Mouse (Mus musculus): Measurements from ENCODE around the gene Nr2f2. TPM values are rescaled to one million over a fixed set of nuclear protein-coding genes. Genes with fewer than 3 reads are reported as not detected.

Nr2f2 gene
- polyA plus RNA-seq, 1 experiment from 2014 or later: 162 TPM

DNA sequence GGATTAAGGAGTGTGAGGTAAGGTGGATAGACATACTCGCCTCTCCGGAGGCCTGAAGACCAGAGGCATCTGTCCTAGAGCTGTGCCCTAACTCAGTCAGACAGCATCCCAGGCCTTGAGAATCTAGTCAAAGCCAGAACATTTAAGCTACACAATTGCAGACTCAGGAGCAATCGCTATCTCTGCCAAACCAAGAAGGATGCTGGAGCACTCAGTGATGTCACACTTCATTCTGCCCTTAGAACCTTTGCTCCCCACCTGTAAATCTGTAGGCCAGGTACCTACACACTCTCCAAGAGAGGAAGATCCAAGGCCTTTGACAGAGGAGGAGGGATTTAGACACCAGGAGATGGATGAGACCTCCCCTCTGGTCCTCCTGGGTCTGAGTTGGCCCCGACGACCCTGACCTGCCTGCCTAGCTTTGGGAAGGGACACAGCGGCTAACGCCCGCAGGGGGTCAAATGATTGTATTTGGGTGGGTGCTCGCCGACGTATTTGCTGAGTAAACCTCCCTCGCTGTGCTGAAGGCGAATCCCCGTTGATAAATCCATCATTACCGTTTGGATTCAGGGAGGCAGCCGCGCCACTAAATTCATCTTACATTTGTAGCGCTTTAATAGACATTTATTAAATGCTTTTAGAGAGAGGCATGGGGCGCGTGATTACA is 19.5 kb downstream of the Nr2f2 start:
- Histone ChIP-seq H3K27me3 (peaks cover 77% of the 10 kb centered on the region), H3K9me3 (no peaks in the 10 kb centered on the region), H3K9ac (peak overlapping the region; percentile 92), H3K4me1 (peaks cover 69% of the 10 kb centered on the region), H3K4me3 (replicated peaks) (peak overlapping the region; percentile 66), H3K36me3 (replicated peaks) (no peaks in the 10 kb centered on the region), H3K4me2 (peak overlapping the region; percentile 88), H3K27ac (peak overlapping the region; percentile 98)
- WGBS: 4% methylated on average over 20 of the region's 20 CpGs
- no peak for ATAC-seq (ENCODE audit: low FRiP score)

DNA sequence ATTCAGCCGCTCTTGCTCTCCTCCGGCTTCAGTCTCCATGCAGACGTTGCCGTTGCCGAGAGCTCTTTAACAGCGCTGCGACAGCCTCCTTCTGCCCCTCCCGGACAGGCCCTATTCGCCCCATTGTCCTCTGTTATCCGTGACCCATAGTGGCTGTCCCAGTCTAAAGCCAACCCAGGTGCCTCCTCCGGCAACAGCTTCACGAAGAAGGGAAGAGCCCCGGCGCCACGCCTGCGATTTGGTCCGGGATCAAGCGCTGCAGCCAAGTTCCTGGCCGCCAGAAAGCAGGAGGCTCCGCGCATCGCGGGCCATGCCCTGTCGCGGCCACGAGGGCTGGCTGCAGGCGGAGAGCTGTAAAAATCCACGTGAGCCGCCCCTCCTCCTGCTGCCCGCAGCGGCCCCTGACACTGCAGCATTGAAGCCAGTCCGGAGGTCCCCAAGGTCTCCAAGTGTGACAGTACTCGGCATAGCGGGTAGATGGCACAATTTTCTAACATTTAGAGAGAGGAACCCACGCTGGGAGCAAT is 20.5 kb downstream of the Nr2f2 start:
- Histone ChIP-seq H3K9ac (peak overlapping the region; percentile 92), H3K9me3 (no peaks in the 10 kb centered on the region), H3K4me2 (peak overlapping the region; percentile 88), H3K27me3 (peaks cover 82% of the 10 kb centered on the region), H3K27ac (peak overlapping the region; percentile 98), H3K4me1 (peaks cover 68% of the 10 kb centered on the region), H3K36me3 (replicated peaks) (no peaks in the 10 kb centered on the region), H3K4me3 (replicated peaks) (peak overlapping the region; percentile 38)
- WGBS: under 1% methylated on average over 35 of the region's 35 CpGs
- peak; percentile 55 for ATAC-seq (ENCODE audit: low FRiP score)

DNA sequence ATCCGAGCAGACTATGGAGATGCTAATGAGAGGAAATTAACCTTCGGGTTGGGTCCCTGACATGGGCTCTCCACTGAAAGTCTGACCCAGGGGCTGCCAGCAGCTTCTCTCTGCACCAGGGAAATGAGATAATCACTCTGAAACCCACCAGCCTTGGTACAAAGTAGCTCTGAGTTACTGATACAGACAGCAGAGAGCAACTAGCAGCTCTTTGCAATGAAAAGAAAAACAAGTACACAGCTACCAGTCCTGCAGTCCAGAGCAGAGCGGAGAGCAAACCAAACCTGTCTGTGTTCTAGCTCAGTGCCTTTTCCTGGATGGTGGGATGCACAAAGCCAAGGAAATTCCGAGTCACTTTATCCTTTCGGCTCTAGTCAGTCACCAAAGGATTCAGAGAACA is 23.1 kb downstream of the Nr2f2 start:
- Histone ChIP-seq H3K4me3 (replicated peaks) (peak overlapping the region; percentile 15), H3K36me3 (replicated peaks) (no peaks in the 10 kb centered on the region), H3K4me1 (peaks cover 61% of the 10 kb centered on the region), H3K9me3 (no peaks in the 10 kb centered on the region), H3K27ac (peak overlapping the region; percentile 82), H3K27me3 (peaks cover 90% of the 10 kb centered on the region), H3K9ac (peak overlapping the region; percentile 45), H3K4me2 (peak overlapping the region; percentile 88)
- peak; percentile 8; the same call in 1 of the 2 replicates for ATAC-seq (ENCODE audit: low FRiP score)
- 11% methylated on average over 5 of the region's 5 CpGs for WGBS

DNA sequence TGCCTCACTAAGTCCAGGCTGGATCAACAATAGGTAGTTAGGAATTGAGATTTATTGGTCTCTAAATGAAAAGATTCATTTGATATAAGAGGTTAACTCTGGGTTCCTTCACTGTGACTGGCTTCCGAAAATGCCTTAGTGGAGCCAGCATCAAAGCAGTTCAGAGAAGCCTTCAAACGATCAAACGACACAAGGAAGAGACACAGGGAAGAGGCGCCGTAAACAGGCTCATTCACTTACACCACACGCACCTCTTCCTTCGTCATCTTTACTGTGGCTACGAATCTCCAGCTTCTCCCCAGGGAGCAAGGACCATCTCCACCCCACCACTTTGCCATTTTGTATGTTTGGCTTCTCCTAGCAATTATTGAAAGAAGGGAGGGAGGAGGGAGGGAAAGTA is 23.8 kb downstream of the Nr2f2 start:
- Histone ChIP-seq H3K36me3 (replicated peaks) (no peaks in the 10 kb centered on the region), H3K27me3 (peaks cover 90% of the 10 kb centered on the region), H3K4me2 (peak overlapping the region; percentile 88), H3K27ac (peak overlapping the region; percentile 82), H3K9ac (peak overlapping the region; percentile 45), H3K9me3 (no peaks in the 10 kb centered on the region), H3K4me1 (peaks cover 61% of the 10 kb centered on the region), H3K4me3 (replicated peaks) (peak overlapping the region; percentile 17; the same call in 1 of the 2 replicates)
- ATAC-seq (ENCODE audit: low FRiP score): no peak
- 6% methylated on average over 8 of the region's 8 CpGs for WGBS

DNA sequence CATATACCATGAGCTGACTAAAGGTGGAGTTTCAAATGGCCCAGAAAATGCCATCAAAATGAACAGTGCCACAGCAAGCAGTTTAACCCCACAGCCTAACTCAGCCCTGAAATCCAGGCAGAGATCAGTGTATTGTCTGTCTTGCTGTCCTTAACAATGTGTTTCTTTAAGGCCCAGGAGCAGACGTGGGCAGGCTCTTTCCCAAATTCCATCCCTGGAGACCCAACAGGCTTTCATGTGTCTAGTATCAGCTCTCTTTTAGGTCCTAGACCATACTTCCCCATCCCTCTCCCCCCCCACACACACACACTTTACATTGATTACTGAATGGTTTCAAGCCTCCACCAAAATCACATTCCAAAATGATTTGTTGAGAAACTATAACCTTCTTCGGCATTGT is 24.5 kb downstream of the Nr2f2 start:
- WGBS: 13% methylated on average over 2 of the region's 2 CpGs
- no peaks in the 10 kb centered on the region for H3K9me3 ChIP-seq
- H3K4me2 ChIP-seq: 0 out of 2 replicates have a peak overlapping the region, but pooled peaks have one; percentile 8
- peaks cover 89% of the 10 kb centered on the region for H3K27me3 ChIP-seq
- peaks cover 60% of the 10 kb centered on the region for H3K4me1 ChIP-seq
- no peaks in the 10 kb centered on the region for H3K36me3 ChIP-seq (replicated peaks)
- no peak overlapping the region for H3K9ac ChIP-seq
- no peak overlapping the region for H3K4me3 ChIP-seq (replicated peaks)
- peak overlapping the region; percentile 68 for H3K27ac ChIP-seq
- no peak for ATAC-seq (ENCODE audit: low FRiP score)

DNA sequence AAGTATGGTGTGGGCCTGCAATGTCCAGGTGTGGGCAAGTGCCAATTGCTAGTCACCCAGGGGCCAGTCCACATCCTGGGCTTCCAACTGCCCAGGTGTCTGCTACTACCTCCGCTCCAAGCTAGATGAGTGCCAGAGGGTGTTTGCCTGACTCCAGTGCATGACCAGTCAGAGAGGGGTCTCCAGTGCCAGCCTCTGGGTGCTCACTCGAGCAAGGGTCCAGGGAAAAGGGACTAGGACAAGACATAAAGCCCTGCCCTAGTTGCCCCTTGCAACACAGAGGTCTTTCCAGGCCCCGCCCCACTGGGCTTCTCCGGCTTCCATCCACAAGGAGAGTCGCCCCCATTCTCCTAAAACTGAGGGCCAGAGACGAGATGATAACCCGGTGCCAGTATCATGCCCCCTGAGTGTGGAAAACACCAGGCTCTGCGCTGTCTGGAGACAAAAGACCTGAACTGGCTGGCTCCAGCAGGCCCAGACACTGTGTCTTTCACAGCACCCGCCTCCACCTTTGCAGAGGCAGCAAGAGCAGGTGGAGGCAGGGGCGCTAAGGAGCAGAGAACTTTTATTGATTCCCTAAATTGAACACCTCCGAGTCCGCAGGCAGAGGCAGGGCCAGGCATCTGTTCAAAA is 26.4 kb downstream of the Nr2f2 start:
- Histone ChIP-seq H3K4me2 (0 out of 2 replicates have a peak overlapping the region, but pooled peaks have one; percentile 6), H3K27ac (peak overlapping the region; percentile 66), H3K9ac (peak overlapping the region; percentile 1; the same call in 1 of the 2 replicates), H3K4me1 (peaks cover 47% of the 10 kb centered on the region), H3K27me3 (peaks cover 89% of the 10 kb centered on the region), H3K9me3 (no peaks in the 10 kb centered on the region), H3K4me3 (replicated peaks) (no peak overlapping the region), H3K36me3 (replicated peaks) (no peaks in the 10 kb centered on the region)
- WGBS: 17% methylated on average over 12 of the region's 12 CpGs
- ATAC-seq (ENCODE audit: low FRiP score): no peak

DNA sequence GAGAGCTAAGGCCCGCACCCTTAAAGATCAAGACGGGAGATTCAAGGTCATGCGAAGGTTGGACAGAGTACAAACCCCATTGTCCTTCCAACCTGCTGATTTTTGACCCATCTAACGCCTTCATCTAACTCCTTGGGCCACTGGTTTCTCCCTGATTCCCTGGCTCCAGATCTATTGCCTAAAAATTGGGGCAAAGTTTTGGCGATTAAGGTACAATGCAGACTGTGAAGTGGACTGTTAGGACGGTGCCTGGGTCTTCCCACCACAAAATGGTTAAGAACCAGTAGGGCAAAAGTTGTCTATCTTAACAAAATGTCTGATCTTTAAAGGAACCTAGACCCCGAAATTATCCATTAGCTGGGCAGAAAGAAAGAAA is 28.3 kb downstream of the Nr2f2 start:
- no peak for ATAC-seq (ENCODE audit: low FRiP score)
- Histone ChIP-seq H3K27ac (peak overlapping the region; percentile 93), H3K4me2 (peak overlapping the region; percentile 66), H3K27me3 (peaks cover 90% of the 10 kb centered on the region), H3K36me3 (replicated peaks) (no peaks in the 10 kb centered on the region), H3K4me1 (peaks cover 38% of the 10 kb centered on the region), H3K4me3 (replicated peaks) (peak overlapping the region; percentile 41; the same call in 1 of the 2 replicates), H3K9ac (0 out of 2 replicates have a peak overlapping the region, but pooled peaks have one; percentile 63), H3K9me3 (no peaks in the 10 kb centered on the region)
- WGBS: 7% methylated on average over 7 of the region's 7 CpGs

DNA sequence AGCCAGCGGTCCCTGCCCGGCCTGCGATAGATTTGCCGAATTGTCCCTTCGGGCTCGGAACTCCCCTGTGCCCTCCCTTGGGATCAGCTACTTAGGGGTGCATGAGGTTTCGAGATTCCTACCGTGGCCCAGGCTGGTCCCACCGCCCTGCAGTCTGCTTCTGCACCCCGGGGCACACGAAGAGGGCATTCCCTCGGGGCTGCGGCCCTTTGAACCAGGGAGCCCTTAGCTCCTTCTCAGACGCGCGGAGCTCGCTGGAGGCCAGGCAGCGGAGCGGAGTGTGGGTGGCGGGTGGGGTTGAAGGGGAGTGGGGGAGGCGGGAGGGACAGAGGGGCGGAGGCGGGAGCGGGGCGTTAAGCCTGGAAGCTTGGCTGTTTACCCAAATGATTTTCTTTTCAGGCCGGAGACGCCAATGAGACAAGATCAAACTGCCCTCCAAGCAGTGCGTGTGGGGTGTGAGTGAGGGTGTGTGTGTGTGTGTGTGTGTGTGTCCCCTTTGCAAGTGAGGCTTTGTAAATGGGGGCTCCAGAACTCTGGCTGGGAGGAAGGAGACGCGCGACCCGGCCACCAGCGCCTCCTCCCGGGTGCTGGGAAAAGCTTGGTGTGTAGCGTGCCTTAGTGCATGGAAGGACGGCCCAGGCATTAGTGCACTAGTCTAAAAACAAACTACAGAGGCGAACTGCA is 28.8 kb downstream of the Nr2f2 start:
- peak overlapping the region; percentile 93 for H3K27ac ChIP-seq
- no peaks in the 10 kb centered on the region for H3K36me3 ChIP-seq (replicated peaks)
- H3K27me3 ChIP-seq: peaks cover 90% of the 10 kb centered on the region
- peaks cover 39% of the 10 kb centered on the region for H3K4me1 ChIP-seq
- peak; percentile 79 for ATAC-seq (ENCODE audit: low FRiP score)
- H3K9me3 ChIP-seq: no peaks in the 10 kb centered on the region
- peak overlapping the region; percentile 41 for H3K4me3 ChIP-seq (replicated peaks)
- peak overlapping the region; percentile 63 for H3K9ac ChIP-seq
- 1% methylated on average over 35 of the region's 37 CpGs for WGBS
- H3K4me2 ChIP-seq: peak overlapping the region; percentile 66

DNA sequence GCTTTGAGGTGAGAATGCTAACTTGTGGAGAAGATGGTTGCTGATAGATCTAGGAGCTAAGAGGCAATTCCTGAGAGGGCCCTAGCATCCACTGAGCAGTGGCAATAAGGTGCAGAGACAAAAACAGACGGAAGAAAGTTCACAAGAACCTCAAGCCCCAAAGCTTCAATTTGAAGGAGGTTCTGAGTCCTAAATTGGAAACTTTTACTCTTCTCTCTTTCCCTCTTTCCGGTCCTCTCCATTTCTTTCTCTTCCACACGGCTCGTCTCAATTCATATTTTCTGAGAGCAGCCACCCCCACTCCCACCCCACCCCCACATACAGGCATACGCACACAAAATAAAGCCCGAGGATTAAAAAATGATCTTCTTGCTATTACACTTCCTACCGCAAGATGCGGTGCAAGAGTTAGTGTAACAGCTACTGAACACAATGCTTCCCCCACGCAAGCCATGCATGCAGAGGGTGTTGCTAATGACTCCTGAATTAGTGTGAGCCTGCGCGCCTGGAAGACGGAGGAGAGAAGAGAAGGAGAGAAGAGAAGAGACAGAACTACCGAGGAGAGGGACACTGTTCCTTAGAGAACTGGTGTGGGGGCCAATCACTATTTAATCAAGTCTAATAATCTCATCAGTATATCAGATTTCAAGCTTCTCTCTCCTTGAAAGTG is 29.8 kb downstream of the Nr2f2 start:
- peak overlapping the region; percentile 66 for H3K4me2 ChIP-seq
- peak overlapping the region; percentile 41 for H3K4me3 ChIP-seq (replicated peaks)
- peak overlapping the region; percentile 93 for H3K27ac ChIP-seq
- no peak for ATAC-seq (ENCODE audit: low FRiP score)
- no peaks in the 10 kb centered on the region for H3K9me3 ChIP-seq
- H3K27me3 ChIP-seq: peaks cover 95% of the 10 kb centered on the region
- peak overlapping the region; percentile 63 for H3K9ac ChIP-seq
- WGBS: 8% methylated on average over 13 of the region's 13 CpGs
- peaks cover 47% of the 10 kb centered on the region for H3K4me1 ChIP-seq
- no peaks in the 10 kb centered on the region for H3K36me3 ChIP-seq (replicated peaks)

DNA sequence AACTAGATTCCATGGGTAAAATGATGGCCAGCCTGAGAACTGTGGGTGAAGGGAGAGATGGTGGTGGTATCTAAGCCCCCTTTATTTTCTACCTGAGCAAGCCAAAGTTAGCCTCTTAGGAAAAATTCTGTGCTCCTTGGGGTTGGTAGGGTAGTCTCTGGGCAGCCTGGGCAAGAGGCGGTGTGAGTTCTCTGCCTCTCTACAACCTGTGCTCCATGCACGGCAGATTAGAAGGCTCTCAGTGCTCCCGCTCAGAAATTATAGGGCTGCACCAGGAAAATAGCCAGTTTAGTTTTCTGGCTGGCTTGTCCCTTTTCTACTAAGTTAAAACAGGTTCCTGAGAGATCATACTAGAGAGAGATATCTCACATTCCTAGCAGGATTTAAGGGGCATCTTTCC is 30.4 kb downstream of the Nr2f2 start:
- H3K9me3 ChIP-seq: no peaks in the 10 kb centered on the region
- H3K4me1 ChIP-seq: peaks cover 53% of the 10 kb centered on the region
- peak overlapping the region; percentile 93 for H3K27ac ChIP-seq
- peak overlapping the region; percentile 63 for H3K9ac ChIP-seq
- H3K27me3 ChIP-seq: peaks cover 97% of the 10 kb centered on the region
- H3K4me3 ChIP-seq (replicated peaks): peak overlapping the region; percentile 41
- no peaks in the 10 kb centered on the region for H3K36me3 ChIP-seq (replicated peaks)
- 23% methylated on average over 3 of the region's 3 CpGs for WGBS
- ATAC-seq (ENCODE audit: low FRiP score): no peak
- H3K4me2 ChIP-seq: peak overlapping the region; percentile 66

DNA sequence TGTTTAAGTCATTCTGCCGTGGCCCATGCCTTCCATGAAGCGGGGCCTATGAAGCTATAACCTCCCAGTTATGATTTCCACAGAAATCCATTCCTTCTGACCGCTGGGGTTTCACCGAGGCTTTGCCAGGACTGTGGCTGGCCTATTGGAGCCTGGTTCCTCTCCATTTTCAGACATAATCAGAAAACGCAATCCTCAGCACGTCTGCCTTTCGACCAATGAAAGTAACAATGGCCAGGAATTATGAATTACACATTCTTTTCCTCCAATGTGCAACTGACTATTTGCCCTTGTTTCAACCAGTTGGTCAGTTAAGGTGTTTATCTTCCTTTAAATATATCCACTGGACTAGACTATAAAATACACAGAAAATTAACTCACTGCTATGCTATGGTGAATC is 31.1 kb downstream of the Nr2f2 start:
- H3K27me3 ChIP-seq: peaks cover 97% of the 10 kb centered on the region
- no peaks in the 10 kb centered on the region for H3K9me3 ChIP-seq
- no peak for ATAC-seq (ENCODE audit: low FRiP score)
- no peaks in the 10 kb centered on the region for H3K36me3 ChIP-seq (replicated peaks)
- peak overlapping the region; percentile 66 for H3K4me2 ChIP-seq
- peaks cover 54% of the 10 kb centered on the region for H3K4me1 ChIP-seq
- 5% methylated on average over 7 of the region's 7 CpGs for WGBS
- peak overlapping the region; percentile 93 for H3K27ac ChIP-seq
- peak overlapping the region; percentile 41 for H3K4me3 ChIP-seq (replicated peaks)
- peak overlapping the region; percentile 63 for H3K9ac ChIP-seq

All from forebrain, embryonic 12.5 days (tissue).